In the genomic region with DNA sequence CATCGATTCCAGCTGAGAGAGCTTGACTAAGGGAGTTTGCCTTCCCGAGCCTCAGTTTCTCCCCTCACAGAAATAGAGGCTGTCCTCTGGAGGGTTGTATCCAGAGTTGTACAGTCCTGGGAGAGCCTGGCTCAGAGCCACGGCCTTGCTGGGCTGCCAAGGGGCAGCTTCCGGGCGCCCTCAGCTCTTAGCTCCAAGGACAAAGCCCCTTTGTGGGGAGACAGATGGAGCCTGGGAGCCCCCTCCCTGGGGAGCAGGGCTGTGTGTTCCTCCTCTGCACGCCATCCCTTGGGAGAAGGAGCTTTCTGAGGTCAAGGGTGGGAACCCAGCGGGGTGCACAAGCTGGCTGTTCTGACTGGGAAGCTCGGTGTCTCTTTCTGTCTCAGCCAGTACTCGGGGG, we compare ENCODE assay signal across 8 mouse cellular contexts. TPM values are rescaled to one million over a fixed set of nuclear protein-coding genes. Genes with fewer than 3 reads are reported as not detected.
DNase-seq lines count a peak whose midpoint lies in the region; ATAC-seq lines count a peak whose summit lies in the region.

No protein-coding gene starts in this region.

- H3K27ac ChIP-seq in heart, embryonic 15.5 days: peak overlapping the region; percentile 36
- H3K27ac ChIP-seq in heart, embryonic 11.5 days (ENCODE audit: low read depth, low read length): no peak overlapping the region
- H3K27ac ChIP-seq in forebrain, embryonic 15.5 days (replicated peaks): peak overlapping the region; percentile 80
- peak overlapping the region; percentile 91 for H3K27ac ChIP-seq in limb, embryonic 12.5 days

- H3K36me3 ChIP-seq in heart, embryonic 15.5 days: no peaks in the 10 kb centered on the region
- H3K36me3 ChIP-seq in heart, embryonic 11.5 days (ENCODE audit: control insufficient read depth, insufficient read depth, low read length): no peaks in the 10 kb centered on the region
- H3K36me3 ChIP-seq in forebrain, embryonic 15.5 days: peaks cover 3% of the 10 kb centered on the region; the same call in 1 of the 2 replicates
- peaks cover 80% of the 10 kb centered on the region for H3K36me3 ChIP-seq in limb, embryonic 12.5 days

- peak; percentile 52 for DNase-seq in adrenal gland, postnatal 25 days
- DNase-seq in yolk sac, embryonic 10.5 days (ENCODE audit: low spot score): no peak
- no peak for DNase-seq in urinary bladder, postnatal 14 days (ENCODE audit: low spot score)
- no peak for DNase-seq in embryo, embryonic 10.5 days (ENCODE audit: low spot score)

- peaks cover 64% of the 10 kb centered on the region for H3K4me1 ChIP-seq in heart, embryonic 15.5 days (replicated peaks)
- H3K4me1 ChIP-seq in heart, embryonic 11.5 days (ENCODE audit: control insufficient read depth, insufficient read depth, low read length): peaks cover 39% of the 10 kb centered on the region
- peaks cover 69% of the 10 kb centered on the region for H3K4me1 ChIP-seq in forebrain, embryonic 15.5 days
- peaks cover 62% of the 10 kb centered on the region for H3K4me1 ChIP-seq in limb, embryonic 12.5 days (replicated peaks)

- WGBS in heart, embryonic 15.5 days: 59% methylated on average over 9 of the region's 9 CpGs
- WGBS in heart, embryonic 11.5 days (ENCODE audit: insufficient replicate concordance): 71% methylated on average over 9 of the region's 9 CpGs
- 36% methylated on average over 9 of the region's 9 CpGs for WGBS in forebrain, embryonic 15.5 days
- WGBS in limb, embryonic 12.5 days: 89% methylated on average over 9 of the region's 9 CpGs

- H3K9me3 ChIP-seq in heart, embryonic 15.5 days (replicated peaks): no peaks in the 10 kb centered on the region
- no peaks in the 10 kb centered on the region for H3K9me3 ChIP-seq in heart, embryonic 11.5 days (replicated peaks; ENCODE audit: control insufficient read depth, low read length)
- no peaks in the 10 kb centered on the region for H3K9me3 ChIP-seq in forebrain, embryonic 15.5 days
- no peaks in the 10 kb centered on the region for H3K9me3 ChIP-seq in limb, embryonic 12.5 days

- H3K27me3 ChIP-seq in heart, embryonic 15.5 days: no peaks in the 10 kb centered on the region
- H3K27me3 ChIP-seq in heart, embryonic 11.5 days (ENCODE audit: control insufficient read depth, insufficient read depth, low read length): no peaks in the 10 kb centered on the region
- H3K27me3 ChIP-seq in forebrain, embryonic 15.5 days: no peaks in the 10 kb centered on the region
- no peaks in the 10 kb centered on the region for H3K27me3 ChIP-seq in limb, embryonic 12.5 days

- H3K9ac ChIP-seq in heart, embryonic 15.5 days: peak overlapping the region; percentile 7
- no peak overlapping the region for H3K9ac ChIP-seq in heart, embryonic 11.5 days (ENCODE audit: low read depth, low read length)
- H3K9ac ChIP-seq in forebrain, embryonic 15.5 days (replicated peaks): peak overlapping the region; percentile 17; the same call in 1 of the 2 replicates
- H3K9ac ChIP-seq in limb, embryonic 12.5 days (replicated peaks): no peak overlapping the region

- ATAC-seq in heart, embryonic 15.5 days (replicated peaks; ENCODE audit: insufficient number of reproducible peaks, insufficient read depth, low FRiP score, low read depth): no peak
- no peak for ATAC-seq in heart, embryonic 11.5 days (replicated peaks; ENCODE audit: insufficient number of reproducible peaks, low FRiP score, low TSS enrichment)
- ATAC-seq in forebrain, embryonic 15.5 days (replicated peaks): peak; percentile 46
- no peak for ATAC-seq in limb, embryonic 12.5 days (ENCODE audit: insufficient number of reproducible peaks, insufficient read depth, low FRiP score, low TSS enrichment, low read depth)

- no peak overlapping the region for H3K4me3 ChIP-seq in heart, embryonic 15.5 days
- H3K4me3 ChIP-seq in heart, embryonic 11.5 days (ENCODE audit: low read depth, low read length): no peak overlapping the region
- no peak overlapping the region for H3K4me3 ChIP-seq in forebrain, embryonic 15.5 days
- H3K4me3 ChIP-seq in limb, embryonic 12.5 days (replicated peaks): no peak overlapping the region

- no peak overlapping the region for H3K4me2 ChIP-seq in heart, embryonic 15.5 days
- H3K4me2 ChIP-seq in heart, embryonic 11.5 days: no peak overlapping the region
- no peak overlapping the region for H3K4me2 ChIP-seq in forebrain, embryonic 15.5 days (replicated peaks)
- H3K4me2 ChIP-seq in limb, embryonic 12.5 days: no peak overlapping the region

RNA-seq across cellular contexts. Expression of a gene that starts 14.2 kb away (rescaled TPM):
- polyA plus RNA-seq in heart, embryonic 15.5 days (2015; fragmentation: Nextera tagmentation; extraction: Ambion mirVana): 5.6 and 9.6 TPM in 2 replicates
- polyA plus RNA-seq in heart, embryonic 11.5 days (2014; fragmentation: Nextera tagmentation; extraction: Ambion mirVana): 4.7 and 6.2 TPM in 2 replicates
- 18.1 and 19.4 TPM in 2 replicates for total RNA-seq in adrenal gland, postnatal 25 days (2021)
- polyA plus RNA-seq in forebrain, embryonic 15.5 days (2015; fragmentation: Nextera tagmentation; extraction: Ambion mirVana): 35.6 and 37.9 TPM in 2 replicates
- polyA plus RNA-seq in limb, embryonic 12.5 days (2016; fragmentation: Nextera tagmentation; extraction: Ambion mirVana): 30.3 and 35.3 TPM in 2 replicates

Comparison
In these comparisons a context has a peak if more than half of its experiments do, and no peak if none do; other contexts are left out.
1. H3K9ac ChIP-seq: peak in heart, embryonic 15.5 days (single experiment) and forebrain, embryonic 15.5 days (single experiment); none in heart, embryonic 11.5 days (single experiment) and limb, embryonic 12.5 days (single experiment).